Mouse (Mus musculus): ENCODE results near the gene Picalm.

DNA sequence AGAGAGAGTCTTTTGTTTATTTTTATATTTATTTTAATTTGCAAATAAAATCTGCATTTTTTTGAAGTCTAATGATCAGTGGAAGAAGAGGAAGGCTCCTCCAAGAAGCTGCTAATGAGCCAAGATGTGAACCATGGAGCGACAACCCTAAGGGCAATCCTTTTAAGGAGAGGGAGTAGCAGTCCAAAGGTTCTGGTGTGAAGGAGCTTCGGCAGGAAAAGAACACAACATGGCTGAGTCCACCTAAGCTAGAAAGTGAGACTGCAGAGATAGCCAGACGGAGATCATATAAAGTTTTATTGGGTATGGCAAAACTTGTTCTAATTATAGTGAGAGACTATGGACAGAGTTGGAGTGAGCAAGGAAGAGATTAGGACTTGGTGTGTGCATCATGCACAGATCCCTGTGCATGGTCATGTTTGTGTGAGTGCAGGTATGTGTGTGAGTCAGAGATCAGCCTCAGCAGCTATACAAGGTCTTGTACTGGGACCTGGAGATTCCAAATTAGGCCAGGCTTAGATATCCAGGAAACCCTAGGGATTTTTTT, 29.3 kb upstream of the Picalm start:
- TF ChIP-seq CTCF (IDR thresholded peaks at IDR 0.05; ENCODE audit: low read depth) (no peak), EP300 (IDR thresholded peaks at IDR 0.05; ENCODE audit: low read depth) (no peak)
